Mouse (Mus musculus): ENCODE results near the gene Ccdc107. TPM values are rescaled to one million over a fixed set of nuclear protein-coding genes. Genes with fewer than 3 reads are reported as not detected.
"Not testable (repeated sequence)": the region's sequence is repeated elsewhere in the genome, so short reads cannot be mapped to it uniquely, and the experiment has no call there.

Gene Ccdc107
- polyA plus RNA-seq, 1 experiment from 2014 or later: 73.8 TPM

- H3K4me1 ChIP-seq (replicated peaks; ENCODE audit: control insufficient read depth, insufficient read depth, low read length): peaks cover 3% of the 10 kb centered on the region; the same call in 1 of the 2 replicates
- H3K4me2 ChIP-seq (ENCODE audit: low read depth, low read length): no peak overlapping the region
- no peak overlapping the region for H3K27ac ChIP-seq (ENCODE audit: low read length)
- WGBS: 77% methylated on average over 5 of the region's 5 CpGs
- no peak overlapping the region for H3K4me3 ChIP-seq (ENCODE audit: low read length)
- no peak for ATAC-seq (ENCODE audit: low read depth)
- H3K9ac ChIP-seq (ENCODE audit: low read length): no peak overlapping the region
- H3K36me3 ChIP-seq (ENCODE audit: control insufficient read depth, insufficient read depth, low read length): no peaks in the 10 kb centered on the region
- no peaks in the 10 kb centered on the region for H3K9me3 ChIP-seq (ENCODE audit: control insufficient read depth, low read length)
- no peaks in the 10 kb centered on the region for H3K27me3 ChIP-seq (ENCODE audit: control insufficient read depth, insufficient read depth, low read depth, low read length)
Measured at GRCm38 (mm10) chr4:43480985-43481384, 11.7 kb upstream of the Ccdc107 start.

GRCm38 (mm10) chr4:43481894-43482456 is 10.7 kb upstream of the Ccdc107 start:
- no peaks in the 10 kb centered on the region for H3K9me3 ChIP-seq (ENCODE audit: control insufficient read depth, low read length)
- H3K4me3 ChIP-seq (ENCODE audit: low read length): no peak overlapping the region
- no peak overlapping the region for H3K4me2 ChIP-seq (ENCODE audit: low read depth, low read length)
- H3K36me3 ChIP-seq (ENCODE audit: control insufficient read depth, insufficient read depth, low read length): no peaks in the 10 kb centered on the region
- H3K27me3 ChIP-seq (ENCODE audit: control insufficient read depth, insufficient read depth, low read depth, low read length): no peaks in the 10 kb centered on the region
- peaks cover 3% of the 10 kb centered on the region; the same call in 1 of the 2 replicates for H3K4me1 ChIP-seq (replicated peaks; ENCODE audit: control insufficient read depth, insufficient read depth, low read length)
- 60% methylated on average over 7 of the region's 7 CpGs for WGBS
- no peak for ATAC-seq (ENCODE audit: low read depth)
- no peak overlapping the region for H3K27ac ChIP-seq (ENCODE audit: low read length)
- H3K9ac ChIP-seq (ENCODE audit: low read length): no peak overlapping the region

GRCm38 (mm10) chr4:43482591-43482990 is 10.1 kb upstream of the Ccdc107 start:
- Histone ChIP-seq H3K4me1 (replicated peaks; ENCODE audit: control insufficient read depth, insufficient read depth, low read length) (peaks cover 3% of the 10 kb centered on the region; the same call in 1 of the 2 replicates), H3K27ac (ENCODE audit: low read length) (no peak overlapping the region), H3K36me3 (ENCODE audit: control insufficient read depth, insufficient read depth, low read length) (no peaks in the 10 kb centered on the region), H3K4me3 (ENCODE audit: low read length) (no peak overlapping the region), H3K9me3 (ENCODE audit: control insufficient read depth, low read length) (no peaks in the 10 kb centered on the region), H3K27me3 (ENCODE audit: control insufficient read depth, insufficient read depth, low read depth, low read length) (no peaks in the 10 kb centered on the region), H3K9ac (ENCODE audit: low read length) (no peak overlapping the region), H3K4me2 (ENCODE audit: low read depth, low read length) (no peak overlapping the region)
- no peak for ATAC-seq (ENCODE audit: low read depth)
- WGBS: 62% methylated on average over 10 of the region's 10 CpGs

GRCm38 (mm10) chr4:43483535-43484091 is 9.1 kb upstream of the Ccdc107 start, which contains the start of gene Sit1:
Gene Sit1, minus strand, starts transcription at chr4:43483734.
- no peak for ATAC-seq (ENCODE audit: low read depth)
- H3K27me3 ChIP-seq (ENCODE audit: control insufficient read depth, insufficient read depth, low read depth, low read length): no peaks in the 10 kb centered on the region
- no peak within 1 kb of the TSS for H3K9ac ChIP-seq (ENCODE audit: low read length)
- H3K4me1 ChIP-seq (replicated peaks; ENCODE audit: control insufficient read depth, insufficient read depth, low read length): no peaks in the 10 kb centered on the region
- no peaks in the 10 kb centered on the region for H3K36me3 ChIP-seq (ENCODE audit: control insufficient read depth, insufficient read depth, low read length)
- H3K4me3 ChIP-seq (ENCODE audit: low read length): no peak within 1 kb of the TSS
- H3K27ac ChIP-seq (ENCODE audit: low read length): no peak within 1 kb of the TSS
- no peak within 1 kb of the TSS for H3K4me2 ChIP-seq (ENCODE audit: low read depth, low read length)
- H3K9me3 ChIP-seq (ENCODE audit: control insufficient read depth, low read length): no peaks in the 10 kb centered on the region
- WGBS: 43% methylated on average over 12 of the region's 12 CpGs

GRCm38 (mm10) chr4:43485666-43486065 is 7.0 kb upstream of the Ccdc107 start:
- not testable (repeated sequence) for H3K9me3 ChIP-seq (ENCODE audit: control insufficient read depth, low read length); H3K4me1 ChIP-seq (replicated peaks; ENCODE audit: control insufficient read depth, insufficient read depth, low read length); H3K4me3 ChIP-seq (ENCODE audit: low read length); H3K4me2 ChIP-seq (ENCODE audit: low read depth, low read length); H3K36me3 ChIP-seq (ENCODE audit: control insufficient read depth, insufficient read depth, low read length); H3K27me3 ChIP-seq (ENCODE audit: control insufficient read depth, insufficient read depth, low read depth, low read length); H3K9ac ChIP-seq (ENCODE audit: low read length); ATAC-seq (ENCODE audit: low read depth); H3K27ac ChIP-seq (ENCODE audit: low read length)
- 81% methylated on average over 5 of the region's 5 CpGs for WGBS

GRCm38 (mm10) chr4:43489611-43490010 is 3.1 kb upstream of the Ccdc107 start:
- peaks cover 6% of the 10 kb centered on the region for H3K4me1 ChIP-seq (replicated peaks; ENCODE audit: control insufficient read depth, insufficient read depth, low read length)
- no peak overlapping the region for H3K4me3 ChIP-seq (ENCODE audit: low read length)
- H3K4me2 ChIP-seq (ENCODE audit: low read depth, low read length): no peak overlapping the region
- H3K9ac ChIP-seq (ENCODE audit: low read length): no peak overlapping the region
- H3K9me3 ChIP-seq (ENCODE audit: control insufficient read depth, low read length): no peaks in the 10 kb centered on the region
- H3K36me3 ChIP-seq (ENCODE audit: control insufficient read depth, insufficient read depth, low read length): no peaks in the 10 kb centered on the region
- no peak overlapping the region for H3K27ac ChIP-seq (ENCODE audit: low read length)
- no peaks in the 10 kb centered on the region for H3K27me3 ChIP-seq (ENCODE audit: control insufficient read depth, insufficient read depth, low read depth, low read length)
- ATAC-seq (ENCODE audit: low read depth): no peak
- WGBS: 90% methylated on average over 3 of the region's 3 CpGs

GRCm38 (mm10) chr4:43490801-43491200 is 1.9 kb upstream of the Ccdc107 start:
- ATAC-seq (ENCODE audit: low read depth): no peak

GRCm38 (mm10) chr4:43492101-43492820 is 439 bp upstream of the Ccdc107 start:
- Histone ChIP-seq H3K4me1 (replicated peaks; ENCODE audit: control insufficient read depth, insufficient read depth, low read length) (peaks cover 6% of the 10 kb centered on the region), H3K9ac (ENCODE audit: low read length) (no peak overlapping the region), H3K36me3 (ENCODE audit: control insufficient read depth, insufficient read depth, low read length) (0 out of 2 replicates have a peak, but pooled peaks cover 6% of the 10 kb centered on the region), H3K27ac (ENCODE audit: low read length) (peak overlapping the region; percentile 90; the same call in 1 of the 2 replicates), H3K4me2 (ENCODE audit: low read depth, low read length) (peak overlapping the region; percentile 67), H3K4me3 (ENCODE audit: low read length) (peak overlapping the region; percentile 80), H3K9me3 (ENCODE audit: control insufficient read depth, low read length) (no peaks in the 10 kb centered on the region), H3K27me3 (ENCODE audit: control insufficient read depth, insufficient read depth, low read depth, low read length) (no peaks in the 10 kb centered on the region)
- 41% methylated on average over 12 of the region's 12 CpGs for WGBS
- ATAC-seq (ENCODE audit: low read depth): no peak

More at GRCm38 (mm10) chr4:43490801-43491200, 1.9 kb upstream of the Ccdc107 start:
- WGBS: 63% methylated on average over 5 of the region's 5 CpGs
- no peaks in the 10 kb centered on the region for H3K9me3 ChIP-seq (ENCODE audit: control insufficient read depth, low read length)
- no peak overlapping the region for H3K9ac ChIP-seq (ENCODE audit: low read length)
- peaks cover 6% of the 10 kb centered on the region for H3K4me1 ChIP-seq (replicated peaks; ENCODE audit: control insufficient read depth, insufficient read depth, low read length)
- no peaks in the 10 kb centered on the region for H3K36me3 ChIP-seq (ENCODE audit: control insufficient read depth, insufficient read depth, low read length)
- H3K27ac ChIP-seq (ENCODE audit: low read length): no peak overlapping the region
- no peaks in the 10 kb centered on the region for H3K27me3 ChIP-seq (ENCODE audit: control insufficient read depth, insufficient read depth, low read depth, low read length)
- H3K4me3 ChIP-seq (ENCODE audit: low read length): no peak overlapping the region
- no peak overlapping the region for H3K4me2 ChIP-seq (ENCODE audit: low read depth, low read length)

GRCm38 (mm10) chr4:43493186-43493845 is 616 bp downstream of the Ccdc107 start:
- H3K9ac ChIP-seq (ENCODE audit: low read length): peak overlapping the region; percentile 83
- peaks cover 16% of the 10 kb centered on the region for H3K4me1 ChIP-seq (replicated peaks; ENCODE audit: control insufficient read depth, insufficient read depth, low read length)
- H3K4me2 ChIP-seq (ENCODE audit: low read depth, low read length): peak overlapping the region; percentile 67
- H3K4me3 ChIP-seq (ENCODE audit: low read length): peak overlapping the region; percentile 80
- ATAC-seq (ENCODE audit: low read depth): peak; percentile 91
- H3K27ac ChIP-seq (ENCODE audit: low read length): peak overlapping the region; percentile 90
- H3K36me3 ChIP-seq (ENCODE audit: control insufficient read depth, insufficient read depth, low read length): 0 out of 2 replicates have a peak, but pooled peaks cover 6% of the 10 kb centered on the region
- under 1% methylated on average over 47 of the region's 47 CpGs for WGBS
- H3K27me3 ChIP-seq (ENCODE audit: control insufficient read depth, insufficient read depth, low read depth, low read length): no peaks in the 10 kb centered on the region
- no peaks in the 10 kb centered on the region for H3K9me3 ChIP-seq (ENCODE audit: control insufficient read depth, low read length)
